Mouse (Mus musculus): ENCODE measurements around the gene Mras. TPM values are rescaled to one million over a fixed set of nuclear protein-coding genes. Genes with fewer than 3 reads are reported as not detected.

Mras gene
- polyA plus RNA-seq, 1 experiment from 2014 or later: 57.9 TPM

DNA sequence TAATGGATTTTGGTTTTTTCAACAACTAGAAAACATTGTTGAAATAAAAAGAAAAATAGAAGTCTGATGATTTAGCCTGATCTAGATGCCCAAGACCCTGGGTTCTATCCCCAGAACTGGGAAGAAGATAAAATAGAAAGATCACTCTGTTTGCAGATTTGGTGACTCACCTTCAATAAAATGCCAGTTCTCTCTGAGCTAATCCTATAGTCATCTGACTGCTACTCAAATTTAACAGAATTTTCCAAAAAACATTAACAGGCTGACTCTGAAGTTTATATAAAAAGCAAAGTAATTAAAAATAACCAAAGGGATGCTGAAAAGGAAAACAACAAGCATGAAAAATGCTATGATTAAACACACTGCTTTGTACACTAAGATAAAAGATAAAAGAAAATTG lies 9.1 kb upstream of the Mras start:
- Histone ChIP-seq H3K4me3 (ENCODE audit: low read depth, low read length) (no peak overlapping the region), H3K9ac (replicated peaks; ENCODE audit: low read depth, low read length) (no peak overlapping the region), H3K4me1 (ENCODE audit: control insufficient read depth, insufficient read depth, low read length) (no peaks in the 10 kb centered on the region; the same call in 1 of the 2 replicates), H3K4me2 (ENCODE audit: low read depth, low read length) (no peak overlapping the region), H3K9me3 (ENCODE audit: control insufficient read depth, low read length) (no peaks in the 10 kb centered on the region), H3K27me3 (ENCODE audit: control insufficient read depth, insufficient read depth, low read length) (no peaks in the 10 kb centered on the region), H3K27ac (ENCODE audit: low read depth, low read length) (no peak overlapping the region), H3K36me3 (ENCODE audit: control insufficient read depth, insufficient read depth, low read length) (no peaks in the 10 kb centered on the region)
- ATAC-seq (ENCODE audit: low read depth): no peak

DNA sequence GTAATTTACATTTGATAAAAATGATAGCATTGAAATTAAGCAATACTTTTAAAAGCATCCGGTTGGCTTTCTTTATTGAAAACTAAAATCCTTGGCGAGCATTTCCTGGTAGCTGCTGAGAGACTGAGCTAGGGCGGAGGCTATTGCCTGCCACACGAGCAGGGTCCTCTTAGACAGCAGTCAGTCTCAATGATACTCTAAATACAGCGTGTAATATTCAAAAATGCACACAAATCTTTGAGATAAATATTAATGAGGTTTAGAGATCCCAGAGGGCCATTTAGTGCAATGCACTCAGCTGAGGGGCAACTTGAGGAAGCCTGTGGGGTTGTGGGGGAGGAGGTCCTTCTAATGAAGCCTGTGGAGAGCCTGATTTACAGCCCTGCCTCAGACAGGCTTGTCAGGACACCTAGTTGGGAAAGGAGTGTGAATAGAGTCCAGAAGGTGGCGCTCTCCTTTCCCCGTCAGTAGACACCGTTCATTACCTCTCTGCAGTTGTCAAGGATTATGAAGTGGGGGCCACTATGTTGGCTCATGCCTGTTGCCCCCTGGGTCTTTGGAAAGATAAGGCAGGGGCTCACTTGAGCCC lies 7.5 kb upstream of the Mras start:
- Histone ChIP-seq H3K27ac (ENCODE audit: low read depth, low read length) (no peak overlapping the region), H3K4me3 (ENCODE audit: low read depth, low read length) (no peak overlapping the region), H3K36me3 (ENCODE audit: control insufficient read depth, insufficient read depth, low read length) (no peaks in the 10 kb centered on the region), H3K4me2 (ENCODE audit: low read depth, low read length) (no peak overlapping the region), H3K9me3 (ENCODE audit: control insufficient read depth, low read length) (no peaks in the 10 kb centered on the region), H3K4me1 (ENCODE audit: control insufficient read depth, insufficient read depth, low read length) (no peaks in the 10 kb centered on the region; the same call in 1 of the 2 replicates), H3K27me3 (ENCODE audit: control insufficient read depth, insufficient read depth, low read length) (no peaks in the 10 kb centered on the region), H3K9ac (replicated peaks; ENCODE audit: low read depth, low read length) (no peak overlapping the region)
- ATAC-seq (ENCODE audit: low read depth): peak; percentile 65; the same call in 1 of the 2 replicates
- 26% methylated on average over 8 of the region's 8 CpGs for WGBS

DNA sequence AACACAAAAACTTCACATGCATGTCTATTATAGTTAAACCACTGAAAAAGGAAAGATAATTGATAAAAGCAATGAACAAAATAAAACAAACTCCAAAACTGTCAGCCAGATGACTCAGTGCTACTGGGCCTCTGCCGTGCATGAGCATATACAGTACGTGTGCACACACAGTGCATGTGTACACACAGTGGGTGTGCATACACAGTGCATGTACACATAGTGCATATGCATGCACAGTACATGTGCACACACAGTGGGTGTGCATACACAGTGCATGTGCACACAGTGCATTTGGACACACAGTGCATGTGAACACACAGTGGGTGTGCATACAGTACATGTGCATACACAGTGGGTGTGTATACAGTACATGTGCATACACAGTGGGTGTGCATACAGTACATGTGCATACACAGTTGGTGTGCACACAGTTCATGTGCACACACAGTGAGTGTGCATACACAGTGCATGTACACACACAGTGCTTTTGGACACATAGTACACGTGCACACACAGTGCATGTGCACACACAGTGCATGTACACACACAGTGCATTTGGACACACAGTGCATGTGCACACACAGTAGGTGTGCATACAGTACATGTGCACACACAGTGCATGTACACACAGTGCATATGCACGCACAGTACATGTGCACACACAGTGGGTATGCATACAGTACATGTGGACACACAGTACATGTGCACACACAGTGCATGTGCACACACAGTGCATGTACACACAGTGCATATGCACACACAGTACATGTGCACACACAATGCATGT lies 4.7 kb upstream of the Mras start:
- peak; percentile 25; the same call in 1 of the 2 replicates for ATAC-seq (ENCODE audit: low read depth)
- WGBS: 96% methylated on average over 4 of the region's 4 CpGs
- H3K4me1 ChIP-seq (ENCODE audit: control insufficient read depth, insufficient read depth, low read length): peaks cover 5% of the 10 kb centered on the region
- H3K27me3 ChIP-seq (ENCODE audit: control insufficient read depth, insufficient read depth, low read length): no peaks in the 10 kb centered on the region
- no peak overlapping the region for H3K4me2 ChIP-seq (ENCODE audit: low read depth, low read length)
- H3K27ac ChIP-seq (ENCODE audit: low read depth, low read length): no peak overlapping the region
- H3K4me3 ChIP-seq (ENCODE audit: low read depth, low read length): no peak overlapping the region
- H3K9me3 ChIP-seq (ENCODE audit: control insufficient read depth, low read length): no peaks in the 10 kb centered on the region
- no peaks in the 10 kb centered on the region for H3K36me3 ChIP-seq (ENCODE audit: control insufficient read depth, insufficient read depth, low read length)
- H3K9ac ChIP-seq (replicated peaks; ENCODE audit: low read depth, low read length): no peak overlapping the region

DNA sequence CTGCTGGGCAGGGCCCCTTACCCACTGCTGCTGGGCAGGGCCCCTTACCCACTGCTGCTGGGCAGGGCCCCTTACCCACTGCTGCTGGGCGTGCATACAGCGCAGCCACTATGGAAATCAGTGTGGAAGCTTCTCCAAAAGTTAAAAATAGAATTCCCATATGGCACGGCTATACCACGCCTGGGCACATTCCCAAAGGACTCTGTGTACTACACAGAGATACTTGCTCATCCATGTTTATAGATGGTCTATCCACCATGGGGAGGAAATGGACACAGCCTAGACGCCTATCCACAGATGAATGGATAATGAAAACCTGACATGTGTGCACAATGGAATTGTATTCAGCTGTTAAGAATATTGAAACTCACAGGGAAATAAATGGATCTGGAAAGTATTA lies 3.8 kb upstream of the Mras start:
- no peak for ATAC-seq (ENCODE audit: low read depth)
- Histone ChIP-seq H3K27ac (ENCODE audit: low read depth, low read length) (no peak overlapping the region), H3K4me1 (ENCODE audit: control insufficient read depth, insufficient read depth, low read length) (peaks cover 5% of the 10 kb centered on the region), H3K36me3 (ENCODE audit: control insufficient read depth, insufficient read depth, low read length) (no peaks in the 10 kb centered on the region), H3K27me3 (ENCODE audit: control insufficient read depth, insufficient read depth, low read length) (no peaks in the 10 kb centered on the region), H3K4me2 (ENCODE audit: low read depth, low read length) (no peak overlapping the region), H3K9me3 (ENCODE audit: control insufficient read depth, low read length) (no peaks in the 10 kb centered on the region), H3K9ac (replicated peaks; ENCODE audit: low read depth, low read length) (no peak overlapping the region), H3K4me3 (ENCODE audit: low read depth, low read length) (no peak overlapping the region)
- 72% methylated on average over 5 of the region's 5 CpGs for WGBS

DNA sequence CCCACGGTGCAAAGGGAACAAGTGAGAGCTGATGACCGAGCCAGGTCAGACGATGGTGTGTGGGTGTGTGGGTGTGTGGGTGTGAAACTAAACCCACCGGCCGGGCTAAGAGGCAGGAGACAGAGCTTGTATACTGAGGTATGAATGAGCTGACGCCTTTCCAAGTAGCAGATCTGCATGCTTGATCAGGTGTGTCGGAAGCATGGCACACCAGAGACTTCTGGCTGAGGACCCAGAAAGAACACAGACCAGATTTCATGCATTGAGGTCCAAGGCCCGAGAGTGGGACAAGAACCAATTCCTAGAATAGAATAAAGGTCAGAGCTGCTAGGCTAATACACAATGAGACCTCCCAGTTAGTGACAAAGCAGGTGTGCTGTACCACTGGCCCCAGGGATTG lies 1.9 kb upstream of the Mras start:
- Histone ChIP-seq H3K27ac (ENCODE audit: low read depth, low read length) (no peak overlapping the region), H3K4me2 (ENCODE audit: low read depth, low read length) (no peak overlapping the region), H3K9ac (replicated peaks; ENCODE audit: low read depth, low read length) (no peak overlapping the region), H3K36me3 (ENCODE audit: control insufficient read depth, insufficient read depth, low read length) (no peaks in the 10 kb centered on the region), H3K4me3 (ENCODE audit: low read depth, low read length) (no peak overlapping the region), H3K9me3 (ENCODE audit: control insufficient read depth, low read length) (no peaks in the 10 kb centered on the region), H3K4me1 (ENCODE audit: control insufficient read depth, insufficient read depth, low read length) (peaks cover 17% of the 10 kb centered on the region), H3K27me3 (ENCODE audit: control insufficient read depth, insufficient read depth, low read length) (no peaks in the 10 kb centered on the region)
- WGBS: 84% methylated on average over 8 of the region's 8 CpGs
- ATAC-seq (ENCODE audit: low read depth): no peak

DNA sequence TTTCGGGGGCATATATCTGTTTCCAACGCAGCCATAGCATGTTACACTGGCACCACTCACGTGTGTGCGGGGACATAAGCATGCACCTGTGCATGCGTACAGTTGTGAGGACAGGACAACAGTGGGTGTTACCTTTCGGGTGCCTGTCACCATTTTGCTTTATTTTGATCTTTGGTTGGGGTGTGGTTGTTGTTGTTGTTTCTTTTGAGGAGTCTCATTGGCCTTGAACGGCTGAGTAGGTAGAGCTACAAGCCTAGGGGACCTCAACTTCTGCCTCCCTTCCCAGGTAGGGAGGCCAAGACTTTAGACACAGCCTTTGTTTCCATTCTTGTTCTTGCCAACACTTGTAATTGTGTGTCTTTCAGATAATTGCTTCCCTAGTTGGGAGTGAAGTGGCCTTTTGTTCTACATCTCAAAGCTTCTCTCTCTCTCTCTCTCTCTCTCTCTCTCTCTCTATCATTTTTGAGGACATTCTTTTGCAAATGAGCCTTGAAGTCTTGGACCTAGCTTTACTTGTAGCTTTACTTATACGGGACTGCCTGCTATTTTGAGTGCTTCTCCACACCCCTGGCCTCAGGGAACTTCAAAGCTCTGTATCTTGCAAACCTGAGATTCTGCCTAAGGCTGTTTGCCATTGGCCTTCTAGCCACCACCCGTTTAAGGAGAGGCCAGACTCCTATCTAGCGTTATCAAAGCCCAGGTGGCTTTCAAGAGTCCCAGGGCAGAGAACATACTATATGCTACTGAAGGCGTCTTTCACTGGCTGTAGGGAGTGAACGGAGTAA lies 792 bp upstream of the Mras start:
- no peaks in the 10 kb centered on the region for H3K9me3 ChIP-seq (ENCODE audit: control insufficient read depth, low read length)
- H3K4me3 ChIP-seq (ENCODE audit: low read depth, low read length): no peak overlapping the region
- H3K27me3 ChIP-seq (ENCODE audit: control insufficient read depth, insufficient read depth, low read length): no peaks in the 10 kb centered on the region
- H3K36me3 ChIP-seq (ENCODE audit: control insufficient read depth, insufficient read depth, low read length): no peaks in the 10 kb centered on the region
- no peak overlapping the region for H3K9ac ChIP-seq (replicated peaks; ENCODE audit: low read depth, low read length)
- WGBS: 84% methylated on average over 12 of the region's 12 CpGs
- H3K4me1 ChIP-seq (ENCODE audit: control insufficient read depth, insufficient read depth, low read length): peaks cover 23% of the 10 kb centered on the region
- H3K27ac ChIP-seq (ENCODE audit: low read depth, low read length): no peak overlapping the region
- ATAC-seq (ENCODE audit: low read depth): no peak
- H3K4me2 ChIP-seq (ENCODE audit: low read depth, low read length): no peak overlapping the region

DNA sequence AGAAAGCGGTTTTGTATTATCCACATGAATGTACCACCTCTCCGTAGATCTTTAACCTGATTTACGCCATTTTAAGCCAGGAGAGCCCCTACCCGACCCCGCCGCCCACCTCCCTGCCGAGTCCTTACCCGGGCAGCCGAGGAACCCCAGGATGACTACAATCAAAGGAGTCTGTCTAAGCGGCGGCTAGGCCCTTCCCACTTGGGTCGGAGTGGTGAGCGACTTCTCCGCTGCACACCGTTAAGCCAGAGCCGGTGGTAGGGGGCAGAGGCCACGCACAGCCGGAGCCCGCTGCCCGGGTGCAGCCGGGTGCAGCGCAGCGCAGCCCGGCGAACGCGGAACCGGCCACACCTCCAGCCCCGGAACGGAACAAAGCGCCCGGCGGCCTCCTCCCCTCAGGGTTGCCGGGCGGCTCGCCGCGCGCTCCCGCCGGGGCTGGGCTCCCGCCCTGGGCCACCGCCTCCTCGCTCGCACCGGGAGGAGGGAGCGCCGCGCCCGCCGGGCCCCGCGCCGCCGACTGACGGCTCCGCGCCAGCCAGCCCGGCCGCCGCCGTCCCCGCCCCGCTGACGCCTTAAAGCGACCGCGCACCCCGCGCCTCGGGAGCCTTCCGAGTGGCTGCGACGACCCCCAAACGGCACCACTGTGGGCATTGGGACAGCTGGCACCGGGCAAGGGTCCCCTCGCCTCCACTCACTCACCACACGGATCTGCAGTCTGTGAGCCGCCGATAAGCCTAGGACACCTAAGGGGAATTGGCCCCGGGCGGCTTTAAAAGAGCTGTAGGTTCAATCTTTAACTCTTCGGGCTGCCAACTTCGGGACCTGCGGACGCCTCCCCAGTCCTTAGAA lies 775 bp downstream of the Mras start:
- peaks cover 27% of the 10 kb centered on the region for H3K4me1 ChIP-seq (ENCODE audit: control insufficient read depth, insufficient read depth, low read length)

DNA sequence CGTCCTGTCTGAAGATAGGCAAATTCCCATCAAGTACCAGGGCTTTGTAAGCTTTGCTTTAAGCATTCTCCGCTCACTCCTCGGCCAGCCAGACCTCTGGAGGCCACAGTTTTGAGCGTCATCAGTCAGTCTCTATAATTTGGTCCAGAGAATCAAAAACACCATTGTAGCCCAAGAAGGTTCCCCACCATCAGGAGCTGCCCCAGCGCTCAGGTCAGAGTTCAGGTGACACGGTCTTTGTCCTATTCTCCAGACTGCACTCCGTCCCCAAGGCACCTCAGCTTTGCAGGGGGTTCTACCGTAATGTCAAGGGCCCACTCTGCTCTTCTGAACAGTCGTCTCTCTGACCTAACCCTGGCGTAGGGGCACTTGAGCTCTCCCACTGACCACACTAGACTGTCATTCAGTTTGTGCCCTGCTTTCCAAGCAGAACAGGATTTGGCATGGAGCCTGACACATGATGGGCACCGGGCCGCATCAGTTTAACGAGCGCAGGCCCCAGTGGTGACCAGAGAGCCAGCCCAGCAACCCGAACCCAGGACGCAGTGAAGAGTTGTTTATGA lies 1.5 kb downstream of the Mras start:
- peaks cover 27% of the 10 kb centered on the region for H3K4me1 ChIP-seq (ENCODE audit: control insufficient read depth, insufficient read depth, low read length)
- WGBS: 12% methylated on average over 16 of the region's 16 CpGs

More for the DNA sequence above, 775 bp downstream of the Mras start:
- peak overlapping the region; percentile 77 for H3K4me2 ChIP-seq (ENCODE audit: low read depth, low read length)
- peak; percentile 82 for ATAC-seq (ENCODE audit: low read depth)
- H3K9me3 ChIP-seq (ENCODE audit: control insufficient read depth, low read length): no peaks in the 10 kb centered on the region
- H3K4me3 ChIP-seq (ENCODE audit: low read depth, low read length): peak overlapping the region; percentile 95
- H3K36me3 ChIP-seq (ENCODE audit: control insufficient read depth, insufficient read depth, low read length): no peaks in the 10 kb centered on the region
- under 1% methylated on average over 65 of the region's 86 CpGs for WGBS
- H3K27me3 ChIP-seq (ENCODE audit: control insufficient read depth, insufficient read depth, low read length): no peaks in the 10 kb centered on the region
- peak overlapping the region; percentile 91 for H3K9ac ChIP-seq (replicated peaks; ENCODE audit: low read depth, low read length)
- H3K27ac ChIP-seq (ENCODE audit: low read depth, low read length): peak overlapping the region; percentile 85

More for the DNA sequence above, 1.5 kb downstream of the Mras start:
- no peaks in the 10 kb centered on the region for H3K36me3 ChIP-seq (ENCODE audit: control insufficient read depth, insufficient read depth, low read length)
- peak overlapping the region; percentile 77 for H3K4me2 ChIP-seq (ENCODE audit: low read depth, low read length)
- H3K27ac ChIP-seq (ENCODE audit: low read depth, low read length): peak overlapping the region; percentile 85
- peak overlapping the region; percentile 91 for H3K9ac ChIP-seq (replicated peaks; ENCODE audit: low read depth, low read length)
- ATAC-seq (ENCODE audit: low read depth): peak; percentile 63
- peak overlapping the region; percentile 95 for H3K4me3 ChIP-seq (ENCODE audit: low read depth, low read length)
- no peaks in the 10 kb centered on the region for H3K9me3 ChIP-seq (ENCODE audit: control insufficient read depth, low read length)
- no peaks in the 10 kb centered on the region for H3K27me3 ChIP-seq (ENCODE audit: control insufficient read depth, insufficient read depth, low read length)

Data from neural tube, embryonic 14.5 days (tissue).